Mouse (Mus musculus) MEL (cell line): ENCODE results near the gene Slc5a10.

ENCODE experiments used
- CHD1 ChIP-seq: IDR thresholded peaks from 2 replicates; pipeline ENCODE4 v1.6.1; 2012; ENCODE audit warnings: low read depth, mild to moderate bottlenecking, inconsistent platforms, low read length, improper control_type of control experiment
- CTCF ChIP-seq, 3 experiments: IDR thresholded peaks in 2 of 3; conservative IDR thresholded peaks in 1 of 3; 2 replicates each; pipeline ENCODE4 v1.5.1; 2011 to 2012; ENCODE audit warnings: low read length in 3 of 3, low read depth in 2 of 3, mild to moderate bottlenecking in 2 of 3, improper control_type of control experiment in 1 of 3, inconsistent platforms in 1 of 3, mixed read lengths in 1 of 3, moderate library complexity in 1 of 3; ENCODE audit not compliant: control insufficient read depth in 1 of 3, insufficient read depth in 1 of 3, poor library complexity in 1 of 3, severe bottlenecking in 1 of 3
- JUND ChIP-seq: IDR thresholded peaks from 2 replicates; pipeline ENCODE4 v1.6.1; 2011; ENCODE audit warnings: low read depth, mild to moderate bottlenecking, improper control_type of control experiment, low read length
- MAFK ChIP-seq: IDR thresholded peaks from 2 replicates; pipeline ENCODE4 v1.6.1; 2011; ENCODE audit warnings: low read depth, mild to moderate bottlenecking, low read length, improper control_type of control experiment, borderline replicate concordance
- RCOR1 ChIP-seq: IDR thresholded peaks from 2 replicates; pipeline ENCODE4 v1.6.1; 2012; ENCODE audit warnings: low read depth, mild to moderate bottlenecking, inconsistent platforms, low read length, improper control_type of control experiment

DNA sequence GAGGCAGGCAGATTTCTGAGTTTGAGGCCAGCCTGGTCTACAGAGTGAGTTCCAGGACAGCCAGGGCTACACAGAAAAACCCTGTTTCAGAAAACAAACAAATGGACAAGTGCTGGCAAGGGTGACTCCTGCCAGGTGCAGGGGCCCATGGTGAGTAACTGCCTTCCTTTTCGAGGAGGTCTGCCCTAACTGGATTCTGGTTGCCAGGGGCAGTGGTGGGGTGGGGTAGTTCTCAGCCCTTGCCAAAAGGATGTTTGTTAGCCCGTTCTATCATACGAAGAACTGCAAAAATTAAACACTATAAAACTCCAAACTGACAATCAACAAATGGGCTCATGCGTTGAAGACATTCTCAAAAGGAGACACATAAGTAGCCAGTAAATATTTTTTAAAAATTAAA is 71.0 kb downstream of the Slc5a10 start:
- TF ChIP-seq JUND (no peak), CHD1 (no peak), RCOR1 (no peak), MAFK (no peak), CTCF (IDR thresholded peaks at IDR 0.05 in 2 of 3, conservative IDR thresholded peaks at IDR 0.05 in 1 of 3; ENCODE audit: control insufficient read depth in 1 of 3, insufficient read depth in 1 of 3, low read depth in 2 of 3, low read length in 3 of 3, poor library complexity in 1 of 3, severe bottlenecking in 1 of 3) (no peak)
